Mouse (Mus musculus) small intestine, adult 2 months (tissue): ENCODE data around the gene Olfr699.

Experiments
- CTCF ChIP-seq: fragments of 200-500 bp; IDR thresholded peaks from 2 replicates; pipeline ENCODE4 v1.5.1; 2012; ENCODE audit warnings: low read depth, mild to moderate bottlenecking, control low read depth, inconsistent platforms, low read length, moderate library complexity, mixed read lengths; ENCODE audit not compliant: insufficient replicate concordance, insufficient read length; ENCODE audit errors: extremely low read depth
- POLR2A ChIP-seq: fragments of 200-500 bp; IDR thresholded peaks from 2 replicates; pipeline ENCODE4 v1.6.1; 2012; ENCODE audit warnings: low read depth, mild to moderate bottlenecking, control low read depth, inconsistent platforms, low read length, moderate library complexity

DNA sequence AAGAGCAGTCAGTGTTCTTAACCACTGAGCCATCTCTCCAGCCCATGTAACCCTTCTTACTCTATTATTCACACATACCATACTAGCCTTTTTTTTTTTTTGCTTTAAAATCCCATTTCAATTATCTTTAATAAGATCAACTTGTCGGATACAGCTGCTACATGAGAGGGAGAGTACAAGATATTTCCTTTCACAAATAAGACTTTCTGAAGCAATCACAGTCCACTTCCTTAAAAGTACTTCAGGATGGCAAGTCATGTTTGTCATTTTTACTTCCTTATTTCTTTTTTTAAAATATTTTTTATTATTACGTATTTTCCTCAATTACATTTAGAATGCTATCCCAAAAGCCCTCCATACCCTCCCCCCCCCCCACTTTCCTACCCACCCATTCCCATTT lies 34.2 kb downstream of the Olfr699 start:
- no peak for TF ChIP-seq POLR2A
- TF ChIP-seq CTCF, result no peak
